Comparison of ENCODE assay signal across 8 mouse cellular contexts in the genomic region with DNA sequence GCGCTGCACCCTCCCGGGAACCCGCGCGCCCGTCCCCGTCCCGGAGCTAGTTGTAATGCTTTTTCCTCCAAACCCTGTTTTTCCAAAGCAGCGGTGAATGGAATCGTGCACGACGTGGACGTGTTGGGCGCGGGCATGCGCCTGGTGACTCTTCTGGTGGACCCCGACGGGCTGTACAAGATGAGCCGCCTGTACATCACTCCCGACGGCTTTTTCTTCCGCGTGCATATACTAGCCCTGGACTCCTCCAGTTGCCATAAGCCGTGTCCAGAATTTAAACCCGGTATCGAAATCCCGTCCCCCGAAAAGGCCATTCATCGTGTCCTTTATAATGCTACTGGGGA. TPM values are rescaled to one million over a fixed set of nuclear protein-coding genes. Genes with fewer than 3 reads are reported as not detected.
DNase-seq lines count a peak whose midpoint lies in the region; ATAC-seq and TF ChIP-seq lines count a peak whose summit lies in the region.

No protein-coding gene starts in this region.

- 0 out of 2 replicates have a peak, but pooled peaks cover 4% of the 10 kb centered on the region for H3K27me3 ChIP-seq in spleen, adult 2 months (ENCODE audit: control insufficient read depth, insufficient read depth, low read length)
- H3K27me3 ChIP-seq in forebrain, embryonic 14.5 days (replicated peaks; ENCODE audit: control insufficient read depth, insufficient read depth, low read length) = no peaks in the 10 kb centered on the region
- peaks cover 33% of the 10 kb centered on the region for H3K27me3 ChIP-seq in liver, embryonic 14.5 days (ENCODE audit: control insufficient read depth, insufficient read depth, low read length)
- H3K27me3 ChIP-seq in stomach, embryonic 15.5 days (replicated peaks) = no peaks in the 10 kb centered on the region

- H3K9ac ChIP-seq in forebrain, embryonic 14.5 days (ENCODE audit: low read length) = peak overlapping the region; percentile 74
- H3K9ac ChIP-seq in liver, embryonic 14.5 days (replicated peaks) = peak overlapping the region; percentile 53
- peak overlapping the region; percentile 50 for H3K9ac ChIP-seq in stomach, embryonic 15.5 days

- TF ChIP-seq POLR2A in spleen, adult 2 months (IDR thresholded peaks at IDR 0.05; ENCODE audit: low read depth, low read length) = no peak

- no peaks in the 10 kb centered on the region for H3K9me3 ChIP-seq in forebrain, embryonic 14.5 days (replicated peaks; ENCODE audit: control insufficient read depth, low read length)
- H3K9me3 ChIP-seq in liver, embryonic 14.5 days (ENCODE audit: control insufficient read depth, low read length) = no peaks in the 10 kb centered on the region
- H3K9me3 ChIP-seq in stomach, embryonic 15.5 days = no peaks in the 10 kb centered on the region

- H3K4me2 ChIP-seq in forebrain, embryonic 14.5 days (ENCODE audit: low read length) = peak overlapping the region; percentile 81
- H3K4me2 ChIP-seq in liver, embryonic 14.5 days (ENCODE audit: low read depth) = peak overlapping the region; percentile 71
- H3K4me2 ChIP-seq in stomach, embryonic 15.5 days = peak overlapping the region; percentile 95

- no peaks in the 10 kb centered on the region for H3K36me3 ChIP-seq in spleen, adult 2 months (ENCODE audit: control insufficient read depth, insufficient read depth, low read length)
- no peaks in the 10 kb centered on the region for H3K36me3 ChIP-seq in forebrain, embryonic 14.5 days (ENCODE audit: control insufficient read depth, insufficient read depth, low read length)
- no peaks in the 10 kb centered on the region for H3K36me3 ChIP-seq in liver, embryonic 14.5 days (replicated peaks; ENCODE audit: control insufficient read depth, insufficient read depth, low read depth)
- H3K36me3 ChIP-seq in stomach, embryonic 15.5 days = no peaks in the 10 kb centered on the region

- no peak for TF ChIP-seq EP300 in liver, embryonic 14.5 days (IDR thresholded peaks at IDR 0.05; ENCODE audit: low read depth)

- TF ChIP-seq CTCF in spleen, adult 2 months (IDR thresholded peaks at IDR 0.05; ENCODE audit: extremely low read depth, insufficient read depth, insufficient read length, insufficient replicate concordance) = no peak
- TF ChIP-seq CTCF in liver, embryonic 14.5 days (IDR thresholded peaks at IDR 0.05; ENCODE audit: low read depth) = no peak

- 5% methylated on average over 29 of the region's 29 CpGs for WGBS in spleen, adult 2 months
- WGBS in forebrain, embryonic 14.5 days = 3% methylated on average over 29 of the region's 29 CpGs
- whole genome bisulfite sequencing in liver, embryonic 14.5 days (ENCODE audit: insufficient replicate concordance) = 6% methylated on average over 29 of the region's 29 CpGs
- 3% methylated on average over 29 of the region's 29 CpGs for WGBS in stomach, embryonic 15.5 days

- H3K27ac ChIP-seq in spleen, adult 2 months (ENCODE audit: insufficient read depth, low read length) = peak overlapping the region; percentile 38
- H3K27ac ChIP-seq in forebrain, embryonic 14.5 days (ENCODE audit: low read depth, low read length) = peak overlapping the region; percentile 83
- peak overlapping the region; percentile 28; the same call in 1 of the 2 replicates for H3K27ac ChIP-seq in liver, embryonic 14.5 days
- peak overlapping the region; percentile 90 for H3K27ac ChIP-seq in stomach, embryonic 15.5 days

- no peak for DNase-seq in spleen, adult 2 months (ENCODE audit: low read depth in 1 of 2, low spot score in 2 of 2)
- no peak for DNase-seq in spleen, postnatal 36 days (ENCODE audit: low spot score in 2 of 2)
- DNase-seq in forebrain, embryonic 14.5 days (ENCODE audit: low spot score) = no peak
- DNase-seq in liver, embryonic 14.5 days (ENCODE audit: low read depth in 3 of 3, low spot score in 3 of 3) = no peak
- DNase-seq in urinary bladder, adult 18-20 months (ENCODE audit: low spot score in 2 of 2) = no peak
- no peak for DNase-seq in layer of hippocampus, adult 18-20 months (ENCODE audit: low spot score in 2 of 2)
- no peak for DNase-seq in right cerebral cortex, postnatal 14 days

- H3K4me3 ChIP-seq in spleen, adult 2 months (ENCODE audit: extremely low read depth, insufficient read depth, insufficient read length) = peak overlapping the region; percentile 58
- peak overlapping the region; percentile 53 for H3K4me3 ChIP-seq in forebrain, embryonic 14.5 days (ENCODE audit: low read depth, low read length)
- peak overlapping the region; percentile 59 to 63 for H3K4me3 ChIP-seq in liver, embryonic 14.5 days (ENCODE audit: insufficient read depth in 1 of 2, low read depth in 2 of 2, low read length in 2 of 2)
- H3K4me3 ChIP-seq in stomach, embryonic 15.5 days (replicated peaks) = peak overlapping the region; percentile 63

- peaks cover 7% of the 10 kb centered on the region for H3K4me1 ChIP-seq in spleen, adult 2 months (ENCODE audit: control insufficient read depth, insufficient read depth, insufficient read length)
- H3K4me1 ChIP-seq in forebrain, embryonic 14.5 days (ENCODE audit: control insufficient read depth, insufficient read depth, low read length) = peaks cover 17% of the 10 kb centered on the region
- H3K4me1 ChIP-seq in liver, embryonic 14.5 days (replicated peaks; ENCODE audit: control insufficient read depth in 2 of 2, insufficient read depth in 2 of 2, low read length in 1 of 2) = peaks cover 0 to 12% of the 10 kb centered on the region in 2 experiments; a peak in 2 of 4 replicates
- peaks cover 20% of the 10 kb centered on the region for H3K4me1 ChIP-seq in stomach, embryonic 15.5 days

- ATAC-seq in forebrain, embryonic 14.5 days = peak; percentile 67
- peak; percentile 24; the same call in 1 of the 2 replicates for ATAC-seq in liver, embryonic 14.5 days (ENCODE audit: insufficient read depth)
- ATAC-seq in stomach, embryonic 15.5 days (ENCODE audit: insufficient read depth, low FRiP score, low read depth) = peak; percentile 50

RNA-seq across cellular contexts. Expression of a gene that starts 2.8 kb away (rescaled TPM):
- 0.91 and 1.8 TPM in 2 replicates for polyA plus RNA-seq in spleen, adult 2 months (2012; rRNA removed)
- polyA plus RNA-seq in forebrain, embryonic 14.5 days (2014; fragmentation: Nextera tagmentation; extraction: Ambion mirVana) = 4.1 and 4.6 TPM in 2 replicates
- 1.8 and 1.9 TPM in 2 replicates for polyA plus RNA-seq in liver, embryonic 14.5 days (2012; rRNA removed)
- polyA plus RNA-seq in liver, embryonic 14.5 days (2014; fragmentation: Nextera tagmentation; extraction: Ambion mirVana) = 2.6 and 3.9 TPM in 2 replicates
- 3.1 and 3.4 TPM in 2 replicates for polyA plus RNA-seq in stomach, embryonic 15.5 days (2015; fragmentation: Nextera tagmentation; extraction: Ambion mirVana)
- 1 to 10 TPM; 2.6 to 3.3 TPM for total RNA-seq in layer of hippocampus, adult 18-20 months (2021)

RNA-seq across cellular contexts. Expression of a gene that starts 28.9 kb away (rescaled TPM):
- polyA plus RNA-seq in spleen, adult 2 months (2012; rRNA removed) = 16.0 and 16.1 TPM in 2 replicates
- polyA plus RNA-seq in forebrain, embryonic 14.5 days (2014; fragmentation: Nextera tagmentation; extraction: Ambion mirVana) = 335 and 390 TPM in 2 replicates
- polyA plus RNA-seq in liver, embryonic 14.5 days (2012; rRNA removed) = 133 and 158 TPM in 2 replicates
- 277 and 283 TPM in 2 replicates for polyA plus RNA-seq in liver, embryonic 14.5 days (2014; fragmentation: Nextera tagmentation; extraction: Ambion mirVana)
- polyA plus RNA-seq in stomach, embryonic 15.5 days (2015; fragmentation: Nextera tagmentation; extraction: Ambion mirVana) = 259 and 365 TPM in 2 replicates
- 10 to 100 TPM; 23.3 to 23.9 TPM for total RNA-seq in layer of hippocampus, adult 18-20 months (2021)

Comparison
In these comparisons a context has a peak if more than half of its experiments do, and no peak if none do; other contexts are left out.
1. H3K27ac ChIP-seq: peak in every context shown above with its lines; median percentile 90 in stomach, embryonic 15.5 days; 83 in forebrain, embryonic 14.5 days; 38 in spleen, adult 2 months; 28 in liver, embryonic 14.5 days.